Mouse (Mus musculus) adipocyte (in vitro differentiated cells): ENCODE results near the gene Pde10a.

Source experiments
- DNase-seq: peaks from one replicate; pipeline ENCODE4 v3.0.0-alpha.2; 2016; ENCODE audit warnings: low spot score

Gene Pde10a

DNA sequence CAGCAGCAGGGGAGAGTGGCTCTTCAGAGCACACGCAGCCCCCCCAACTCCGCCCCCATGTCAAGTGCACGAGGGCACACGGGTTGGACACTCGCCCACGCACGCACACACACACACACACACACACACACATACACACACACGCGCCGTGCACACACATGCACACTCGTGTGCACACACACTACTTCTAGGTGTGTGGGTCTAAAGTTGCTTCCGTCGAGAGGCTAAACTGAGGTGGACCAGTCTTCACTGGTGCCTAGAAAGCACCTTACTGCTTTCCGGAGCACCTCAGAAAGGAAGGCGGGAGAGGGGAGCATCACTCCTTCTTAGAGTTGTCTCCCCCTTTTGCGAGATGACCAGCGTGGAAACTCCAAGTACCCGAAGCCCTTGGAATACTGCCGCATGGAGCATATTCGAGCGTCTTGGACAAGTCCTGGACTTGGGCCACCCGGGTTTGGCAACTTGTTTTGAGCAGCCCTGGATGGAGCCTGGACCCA, at the start of gene Pde10a:
Pde10a (plus strand) TSS at position 148 of the 497 bp plus-strand sequence.
- DNase-seq, result peak; percentile 10

DNA sequence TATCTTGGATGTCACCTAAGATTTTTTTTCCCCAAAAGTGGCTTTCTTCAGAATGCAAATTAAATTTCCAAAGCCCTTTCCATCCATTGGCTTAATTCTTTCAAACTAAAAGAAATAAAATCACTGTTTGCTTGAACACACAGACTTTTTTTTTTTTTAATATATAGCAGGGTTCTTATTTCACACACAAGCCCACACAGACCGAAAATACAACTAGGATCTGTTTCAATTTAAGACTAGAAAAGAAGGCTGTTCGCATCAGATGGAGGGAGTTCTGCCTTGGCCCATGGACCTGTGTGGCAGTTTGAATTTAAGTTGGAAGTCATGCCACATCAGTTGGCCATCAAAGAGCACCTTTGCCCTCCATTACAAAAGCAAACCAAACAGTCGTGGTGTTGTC, 46.6 kb upstream of the Pde10a start:
- DNase-seq, result no peak

DNA sequence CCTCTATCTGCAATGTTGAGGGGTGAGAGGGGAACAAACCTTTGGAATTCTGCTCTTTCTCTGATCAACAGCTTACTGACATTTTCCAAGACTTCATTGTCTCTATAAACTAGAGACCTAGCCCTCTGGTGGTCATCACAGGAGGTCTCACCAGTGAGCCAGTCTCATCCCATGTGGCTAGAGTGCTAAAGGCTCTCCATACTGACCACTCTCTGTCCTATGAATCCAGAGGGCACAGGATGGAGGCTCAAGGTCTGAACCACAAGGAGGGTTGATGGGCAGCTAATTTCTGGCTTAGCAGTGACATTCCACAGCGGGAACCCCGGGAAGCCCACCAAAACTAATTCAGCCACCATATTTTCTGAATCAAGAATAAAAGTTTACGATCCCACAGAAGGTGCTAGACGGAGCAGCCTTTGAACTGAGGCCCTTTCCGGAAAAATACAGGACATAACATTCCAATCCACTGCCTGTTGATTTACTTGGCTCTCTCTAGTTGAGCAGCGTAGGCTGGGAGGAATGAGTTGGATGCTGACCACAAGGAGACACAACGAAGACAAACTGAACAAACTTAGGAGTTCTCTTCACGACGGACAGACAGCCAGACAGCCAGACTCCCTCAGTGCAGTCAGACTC, 45.6 kb upstream of the Pde10a start:
- no peak for DNase-seq

DNA sequence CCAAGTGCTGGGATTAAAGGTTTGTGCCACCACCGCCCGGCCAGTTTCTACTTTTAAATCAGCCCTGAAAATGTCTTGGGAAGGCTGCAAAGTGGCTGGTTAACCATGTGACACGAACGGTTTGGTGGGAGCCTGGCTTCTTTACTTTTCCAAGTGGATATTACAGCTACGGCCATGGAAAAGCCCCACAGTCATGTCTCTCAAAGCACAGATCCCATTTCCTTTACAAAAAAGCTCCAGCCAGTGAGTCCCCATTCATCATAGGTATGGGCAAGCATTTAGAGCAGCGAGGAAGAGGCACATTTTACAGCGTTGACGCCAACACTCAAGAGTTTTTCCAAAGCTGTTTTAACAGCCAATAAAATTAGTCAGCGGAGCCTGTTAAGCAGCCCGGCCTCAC, 43.4 kb upstream of the Pde10a start:
- no peak for DNase-seq

DNA sequence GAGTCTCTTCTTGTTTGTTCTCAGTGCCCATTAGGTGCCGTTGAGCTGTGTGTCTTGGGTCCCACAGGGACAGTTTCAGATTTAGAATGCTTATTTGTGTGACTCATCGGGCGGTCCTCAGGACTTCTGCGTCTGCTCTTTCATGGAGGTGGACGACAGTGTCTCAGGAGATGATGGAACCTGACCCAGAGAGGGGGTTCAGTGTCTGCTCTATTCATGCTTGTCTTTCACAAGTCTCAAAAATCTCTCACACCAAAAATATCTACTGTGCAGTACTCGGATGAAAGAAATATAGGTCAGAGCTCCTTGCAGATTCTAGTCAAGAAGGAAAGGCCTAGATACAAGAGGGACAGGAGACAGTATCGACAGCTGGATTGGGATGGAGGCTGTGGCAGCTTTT, 42.3 kb upstream of the Pde10a start:
- no peak for DNase-seq

DNA sequence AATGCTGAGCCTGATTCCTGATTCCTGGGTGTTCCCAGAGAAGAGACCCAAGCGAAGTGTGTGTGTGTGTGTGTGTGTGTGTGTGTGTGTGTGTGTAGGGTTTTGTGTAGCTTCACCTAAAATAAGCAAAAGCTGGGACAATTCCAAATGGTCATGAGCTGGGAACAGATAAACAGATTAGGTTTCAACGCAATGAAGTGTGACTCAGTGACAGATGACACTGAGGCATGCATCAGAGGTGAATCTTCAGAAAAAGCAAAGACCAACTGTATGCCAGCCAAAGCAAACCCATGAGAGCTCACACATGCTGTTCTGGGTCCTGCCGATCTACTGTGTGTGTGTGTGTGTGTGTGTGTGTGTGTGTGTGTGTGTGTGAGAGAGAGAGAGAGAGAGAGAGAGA, 40.9 kb upstream of the Pde10a start:
- DNase-seq, result no peak

DNA sequence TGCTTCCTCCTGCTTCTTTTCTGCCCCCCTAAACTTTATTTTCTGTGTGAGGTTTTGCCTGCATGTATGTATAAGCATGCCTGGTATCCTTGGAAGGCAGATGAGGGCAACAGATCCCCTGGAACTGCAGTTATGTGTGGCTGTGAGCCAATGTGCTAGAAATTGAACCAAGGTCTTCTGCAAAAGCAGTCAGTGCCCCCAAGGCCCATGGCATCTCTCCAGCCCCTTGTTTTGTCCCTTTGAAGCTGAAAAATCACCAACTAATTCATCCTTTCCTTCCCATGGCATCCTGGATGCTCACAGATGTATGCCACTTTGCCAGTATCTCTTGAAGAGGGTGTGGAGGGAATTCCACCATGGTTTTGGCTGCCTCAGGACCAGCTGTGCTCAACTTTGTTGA, 40.0 kb upstream of the Pde10a start:
- DNase-seq, result no peak

DNA sequence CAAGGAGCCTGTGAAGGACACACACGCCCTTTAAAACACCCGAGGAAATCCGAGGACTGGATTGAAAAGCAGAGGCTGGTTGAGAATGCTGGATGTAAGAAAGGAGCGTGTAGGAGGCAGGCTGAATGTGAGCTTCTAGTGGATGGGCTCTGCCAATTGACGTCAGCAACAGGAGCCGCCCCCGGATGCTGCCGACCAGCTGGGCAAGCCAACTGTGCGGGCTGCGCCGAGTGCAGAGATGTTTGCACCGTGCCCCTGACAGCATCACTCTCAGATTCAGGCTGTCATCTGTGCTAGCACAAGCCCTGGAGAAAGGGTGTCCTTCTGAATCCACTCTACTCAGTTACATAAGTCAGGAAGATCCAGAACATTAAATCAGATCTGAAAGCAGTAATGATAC, 37.3 kb upstream of the Pde10a start:
- DNase-seq, result no peak

DNA sequence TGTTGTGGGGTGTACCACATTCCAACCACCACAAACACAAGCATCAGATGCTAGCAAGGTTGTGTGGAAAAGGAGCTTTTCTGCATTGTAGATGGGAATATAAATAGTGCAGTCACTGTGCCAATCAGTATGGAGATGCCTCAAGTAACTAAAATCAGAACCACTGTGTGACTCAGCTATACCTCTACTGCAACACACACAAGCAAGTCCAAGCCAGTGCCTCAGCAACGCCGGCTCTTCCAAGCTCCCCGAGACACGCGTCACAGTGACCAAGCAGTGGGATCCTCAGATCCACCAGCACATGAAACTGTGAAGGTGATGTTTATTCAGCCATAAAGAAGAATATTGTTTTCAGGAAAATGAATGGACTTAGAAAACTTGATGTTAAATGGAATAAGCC, 34.2 kb upstream of the Pde10a start:
- no peak for DNase-seq

DNA sequence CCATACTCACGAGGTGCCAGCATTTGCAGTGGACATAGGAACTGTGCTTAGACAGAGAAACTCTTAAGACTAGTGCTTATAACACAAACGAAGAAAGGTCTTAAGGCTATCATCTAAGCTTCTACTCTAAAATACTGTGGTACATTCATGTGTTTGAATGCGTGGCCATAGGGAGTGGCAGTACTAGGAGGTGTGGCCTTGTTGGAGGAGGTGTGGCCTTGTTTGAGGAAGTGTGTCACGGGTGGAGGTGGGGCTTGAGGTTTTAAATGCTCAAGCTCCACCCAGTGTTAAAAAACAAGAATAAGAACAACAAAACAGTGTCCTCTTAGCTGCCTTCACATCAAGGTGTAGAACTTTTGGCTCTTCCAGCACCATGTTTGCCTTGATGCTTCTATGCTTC, 31.7 kb upstream of the Pde10a start:
- DNase-seq, result no peak

DNA sequence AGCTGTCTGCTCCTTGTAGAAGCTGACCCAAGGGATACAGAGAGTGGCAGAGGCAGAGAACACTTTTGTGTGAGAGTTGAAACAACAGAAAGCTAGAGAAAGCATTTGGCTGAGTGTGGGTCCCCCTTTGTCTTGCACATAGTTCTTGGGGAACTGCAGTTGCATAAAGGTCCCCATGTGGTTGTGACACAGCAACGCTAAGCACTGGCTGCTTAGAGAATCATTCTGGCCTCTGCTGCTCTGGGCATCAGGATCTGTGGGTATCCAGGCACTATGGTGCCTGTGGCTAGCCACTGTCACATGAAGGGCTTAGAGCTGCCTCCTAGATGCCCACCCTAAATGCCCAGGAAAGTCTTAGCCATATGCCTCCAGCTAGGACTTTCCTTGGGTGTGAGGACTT, 27.0 kb upstream of the Pde10a start:
- no peak for DNase-seq

DNA sequence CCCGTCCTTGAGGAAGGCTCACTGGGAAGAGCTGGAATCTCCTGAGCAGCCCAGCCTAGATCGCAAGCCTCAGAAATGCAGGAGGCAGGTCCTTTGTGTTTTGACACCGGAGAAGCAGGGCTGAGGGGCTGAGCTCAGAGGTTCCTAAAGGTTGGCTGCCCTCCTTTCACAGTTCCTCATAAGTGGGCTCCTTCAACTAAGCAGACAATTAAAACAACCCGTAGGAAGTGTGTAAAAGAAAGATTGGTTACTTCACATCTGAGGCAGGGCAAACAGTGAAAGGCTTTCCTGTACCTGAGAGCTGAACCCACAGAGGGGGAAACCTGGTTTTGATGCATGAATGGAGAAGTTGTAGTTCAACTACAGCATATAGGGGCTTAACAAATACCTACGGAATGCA, 26.5 kb upstream of the Pde10a start:
- DNase-seq, result no peak

DNA sequence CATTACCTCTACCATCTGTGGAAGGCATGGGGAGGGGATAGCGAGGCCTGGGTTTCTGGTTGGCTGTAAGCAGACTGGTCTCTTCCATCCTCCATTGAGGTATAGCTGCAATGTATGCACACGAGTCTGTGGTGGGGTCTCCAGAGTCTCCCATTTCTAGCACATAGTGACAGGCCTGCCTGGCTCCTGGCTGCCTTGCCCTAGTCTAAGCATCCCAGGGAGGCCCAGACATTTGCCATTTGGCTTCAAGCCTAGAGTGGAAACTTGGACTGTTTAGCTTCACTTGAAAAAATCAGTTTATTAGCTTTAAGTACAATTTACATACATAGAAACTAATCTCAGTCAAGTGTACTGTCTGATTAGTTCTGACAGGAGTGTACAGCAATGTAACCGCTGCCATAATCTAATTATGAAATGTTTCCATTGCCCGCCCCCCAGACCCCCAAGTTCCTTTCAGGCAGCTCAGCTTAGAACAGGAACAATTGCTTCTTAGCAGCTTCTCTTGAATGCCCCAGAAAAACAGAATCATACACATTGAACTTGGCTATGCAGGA, 25.5 kb upstream of the Pde10a start:
- DNase-seq, result peak; percentile 16

DNA sequence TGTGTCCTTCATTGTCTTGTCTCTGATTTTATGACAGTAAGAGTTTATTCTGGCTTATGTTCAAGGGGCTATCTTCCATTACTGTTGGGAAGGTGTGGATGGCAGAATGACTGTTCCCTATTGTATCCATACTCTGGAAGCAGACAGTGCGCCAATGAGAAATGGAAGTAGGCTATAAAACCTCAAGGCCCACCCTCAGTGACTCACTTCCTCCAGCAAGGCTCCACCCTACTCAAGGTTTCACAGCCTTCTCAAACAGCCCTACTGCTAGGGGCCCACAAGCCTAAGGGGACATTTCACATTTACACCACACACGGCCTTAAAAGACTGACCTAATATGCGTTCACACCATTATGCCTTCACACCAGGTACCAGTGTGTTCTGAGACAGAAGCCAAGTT, 20.8 kb upstream of the Pde10a start:
- DNase-seq, result no peak

DNA sequence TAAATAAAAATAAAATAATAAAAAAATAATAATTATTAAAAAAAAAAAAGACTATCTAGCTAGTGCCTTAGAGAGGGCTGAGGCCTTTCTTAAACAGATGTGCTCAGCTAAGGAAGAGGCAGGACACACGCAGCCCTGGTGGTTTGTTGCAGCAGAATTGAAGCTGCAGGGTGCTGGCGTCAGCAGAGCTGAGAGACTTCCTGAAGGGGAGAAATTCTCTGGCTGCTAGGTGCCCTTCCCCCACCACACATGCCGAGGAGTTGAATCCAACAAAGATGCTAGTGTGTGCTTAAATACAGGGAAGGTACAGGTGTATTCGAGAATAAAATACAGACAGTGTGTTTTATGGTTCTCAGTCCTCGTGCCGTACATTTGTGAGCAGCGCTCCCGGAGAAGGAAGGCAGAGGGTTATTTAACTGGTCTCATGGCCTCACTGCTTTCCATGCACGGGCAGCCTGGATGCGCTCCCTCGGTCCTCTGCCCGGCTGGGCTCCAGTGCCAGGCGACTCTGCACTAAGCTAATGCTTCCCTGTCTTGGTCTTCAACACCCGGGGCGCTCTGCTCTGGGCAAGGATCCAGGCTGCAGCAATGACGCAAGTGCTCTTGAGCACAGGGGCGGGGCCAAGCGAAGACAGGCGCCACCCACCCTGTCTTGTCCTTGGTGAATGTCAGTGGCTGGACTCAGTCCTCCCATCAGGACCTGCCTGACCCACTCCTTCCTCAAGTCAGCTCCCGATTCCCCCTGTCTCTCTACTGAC, 19.3 kb upstream of the Pde10a start:
- peak; percentile 63 for DNase-seq

DNA sequence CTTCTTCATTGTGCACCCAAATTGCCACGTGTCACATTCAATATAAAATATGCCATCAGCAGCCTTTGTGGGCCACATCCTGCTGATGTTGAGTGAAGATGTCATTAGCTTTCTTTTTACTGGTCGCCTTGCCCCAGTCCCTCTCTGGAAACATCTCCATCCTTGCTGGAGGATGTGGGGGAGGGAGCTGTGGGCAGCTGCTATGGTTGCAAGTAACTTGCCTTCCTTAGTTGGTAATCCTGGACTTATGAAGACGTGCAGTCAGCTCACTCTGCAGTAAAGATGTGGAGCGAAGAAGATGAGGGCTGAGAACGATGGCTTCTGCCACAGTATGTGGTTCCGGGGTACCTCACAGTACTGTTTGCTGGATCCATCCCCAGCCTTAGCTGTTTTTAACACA, 18.4 kb upstream of the Pde10a start:
- DNase-seq, result no peak

DNA sequence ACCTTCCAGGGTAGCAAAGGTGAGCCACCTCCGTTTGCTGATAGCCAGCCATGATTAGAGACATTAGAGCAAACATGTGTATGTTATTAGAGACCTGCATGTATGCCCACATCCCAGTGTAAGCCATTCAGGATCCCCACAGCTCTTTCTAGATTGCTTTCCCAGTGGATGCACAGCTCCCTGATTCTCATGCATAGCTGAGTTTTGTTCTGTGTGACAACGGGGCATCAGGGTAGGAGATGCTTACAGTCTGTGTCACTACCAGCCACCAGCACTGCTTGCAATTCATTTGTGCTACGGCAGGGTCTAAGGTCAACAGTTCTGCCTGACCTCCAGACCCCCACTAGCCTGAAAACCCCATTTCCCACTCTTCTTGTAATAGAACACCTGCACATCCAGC, 17.5 kb upstream of the Pde10a start:
- DNase-seq, result no peak

DNA sequence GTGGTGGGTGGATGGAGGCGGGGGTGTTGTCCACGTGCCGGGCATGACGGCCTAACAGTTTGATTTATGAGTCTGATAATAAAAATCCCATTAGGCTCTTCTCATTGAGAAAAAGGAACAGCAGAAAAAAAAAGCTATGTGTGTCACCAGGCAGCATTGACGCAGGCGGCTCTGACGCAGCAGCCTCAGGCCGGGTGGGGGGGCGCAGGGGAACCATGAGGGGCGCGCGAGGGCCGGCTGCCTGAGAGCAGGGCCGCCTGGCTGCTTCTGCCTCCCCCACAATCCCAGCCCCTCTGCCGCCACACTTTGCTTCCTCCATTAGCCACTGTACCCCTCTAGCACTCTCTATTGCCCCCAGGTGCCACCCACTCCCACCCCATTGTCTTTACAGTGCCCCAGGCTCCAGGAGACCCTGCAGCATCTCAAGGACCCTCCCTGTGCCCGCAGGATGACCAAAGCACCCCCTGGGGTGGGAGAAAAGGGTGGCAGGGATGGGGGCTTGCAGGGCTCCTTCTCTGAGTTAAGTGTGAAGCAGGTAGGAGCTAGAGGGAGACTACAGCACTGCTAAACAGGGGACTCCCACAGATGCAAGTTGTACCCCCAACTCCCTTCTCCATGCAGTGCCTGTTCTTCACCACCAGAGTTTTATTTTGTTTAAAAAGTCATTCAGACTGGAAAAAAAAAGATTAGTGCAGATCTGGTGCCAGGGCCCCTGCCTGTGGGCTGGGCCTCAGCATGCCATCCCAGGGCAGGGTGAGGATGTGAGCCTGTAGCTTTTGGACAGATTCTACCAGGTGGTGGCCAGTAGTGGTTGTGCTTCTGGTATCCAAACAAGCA, 16.6 kb upstream of the Pde10a start:
- DNase-seq, result peak; percentile 58

DNA sequence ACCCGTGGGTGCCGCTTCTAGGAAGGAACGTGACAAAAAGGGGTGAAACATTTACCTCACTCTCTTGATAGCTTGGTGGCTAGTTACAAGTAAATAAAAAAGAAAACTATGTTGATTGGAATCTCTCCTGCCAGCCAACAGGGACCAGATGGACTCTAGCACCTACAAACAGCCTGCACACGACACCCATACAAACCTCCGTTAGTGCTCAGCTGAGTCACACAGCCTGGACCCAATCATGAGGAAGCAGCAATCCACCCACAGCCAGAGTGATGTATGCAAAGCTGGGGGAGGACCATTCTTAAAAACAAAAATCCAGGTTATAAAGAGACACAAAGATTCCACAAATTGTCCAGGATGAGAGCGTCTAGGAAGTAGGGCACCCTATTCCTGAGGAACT, 9.2 kb upstream of the Pde10a start:
- DNase-seq, result no peak

DNA sequence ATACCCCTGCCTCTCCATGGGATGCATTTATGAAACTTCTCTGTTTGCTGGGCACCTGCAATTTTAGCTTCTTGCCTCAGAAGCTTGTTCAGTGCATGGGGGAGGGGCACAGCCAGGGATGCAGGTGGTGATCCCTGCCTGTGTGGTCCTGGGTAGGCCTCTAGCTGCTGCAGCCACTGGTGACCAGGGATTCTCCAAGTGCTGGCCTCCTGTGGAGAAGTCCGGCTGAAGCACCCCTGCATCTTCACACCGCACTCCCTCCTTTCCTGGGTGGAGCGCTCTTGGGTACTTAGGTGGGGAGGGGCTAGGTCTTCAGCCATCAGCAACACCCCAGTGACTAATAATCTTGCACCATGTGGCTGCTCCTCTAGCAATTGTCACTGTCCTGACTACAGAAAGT, 1.2 kb upstream of the Pde10a start:
- DNase-seq, result no peak

DNA sequence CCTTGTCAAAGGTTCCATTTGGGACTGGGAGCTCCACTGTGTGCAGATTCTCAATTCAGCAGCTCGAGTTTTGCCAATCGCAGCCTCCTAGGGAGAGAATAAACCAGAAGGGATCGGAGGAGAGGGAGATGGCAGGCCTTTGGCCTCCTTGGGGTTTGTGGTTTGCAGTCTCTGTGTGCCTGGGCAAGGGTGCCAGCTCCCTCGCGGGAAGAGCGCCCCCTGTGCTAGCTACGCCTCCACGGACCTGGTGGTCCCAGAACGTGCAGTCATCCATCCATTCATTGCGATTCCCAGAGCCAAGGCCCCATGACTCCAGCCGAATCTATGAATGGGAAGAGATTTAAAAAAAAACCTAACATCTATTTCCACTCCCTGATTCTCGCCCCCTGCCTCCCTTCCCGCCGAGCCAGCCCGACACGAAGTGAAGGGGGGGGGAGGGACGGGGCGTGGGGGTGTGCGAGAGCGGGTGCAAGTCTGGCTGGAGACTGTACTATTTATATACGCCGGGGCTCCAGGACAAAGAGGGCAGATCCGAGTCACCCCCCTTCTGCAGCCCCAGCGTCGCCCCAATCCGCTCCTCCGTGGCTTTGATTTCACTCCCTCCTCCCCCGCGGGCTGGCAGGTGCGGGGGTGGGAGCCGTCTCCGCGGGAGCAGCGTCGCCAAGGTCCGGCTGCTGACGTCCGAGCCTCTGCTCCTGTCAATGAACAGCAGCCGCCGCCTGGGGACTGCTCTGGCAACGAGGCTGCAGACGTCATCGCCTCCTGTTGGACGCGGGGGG, 596 bp upstream of the Pde10a start:
- DNase-seq, result peak; percentile 16
